Mouse (Mus musculus) thymus, postnatal 4 days (tissue): ENCODE data around the gene Klhl11.

Experiments used
- DNase-seq: peaks from one replicate; pipeline ENCODE4 v3.0.0; 2021

Gene Klhl11

GRCm38 (mm10) chr11:100465833-100466232, 6.7 kb downstream of the Klhl11 start:
- no peak for DNase-seq

- no peak for DNase-seq
Observed at GRCm38 (mm10) chr11:100465229-100465792, 7.2 kb downstream of the Klhl11 start.

- DNase-seq = no peak
Observed at GRCm38 (mm10) chr11:100462699-100463098, 9.8 kb downstream of the Klhl11 start.

- DNase-seq = no peak
Observed at GRCm38 (mm10) chr11:100457711-100458110, 14.8 kb downstream of the Klhl11 start.

GRCm38 (mm10) chr11:100457247-100457646, 15.3 kb downstream of the Klhl11 start:
- DNase-seq = no peak

- DNase-seq = no peak
Observed at GRCm38 (mm10) chr11:100442625-100443024, 29.9 kb downstream of the Klhl11 start.

- no peak for DNase-seq
Observed at GRCm38 (mm10) chr11:100441797-100442196, 30.7 kb downstream of the Klhl11 start, which contains the start of the genes Nt5c3b and Klhl10. Gene Nt5c3b (minus strand): TSS chr11:100441808. Gene Klhl10 (plus strand): TSS chr11:100441917.

- DNase-seq = peak; percentile 91
Observed at GRCm38 (mm10) chr11:100440691-100441522, 31.6 kb downstream of the Klhl11 start.

GRCm38 (mm10) chr11:100437901-100438300, 34.6 kb downstream of the Klhl11 start:
- DNase-seq = no peak

GRCm38 (mm10) chr11:100435678-100436246, 36.8 kb downstream of the Klhl11 start:
- DNase-seq = no peak

- DNase-seq = no peak
Observed at GRCm38 (mm10) chr11:100432002-100432401, 40.5 kb downstream of the Klhl11 start.

- DNase-seq = no peak
Observed at GRCm38 (mm10) chr11:100430052-100430451, 42.5 kb downstream of the Klhl11 start.

- no peak for DNase-seq
Observed at GRCm38 (mm10) chr11:100428612-100429199, 43.8 kb downstream of the Klhl11 start.

- DNase-seq = no peak
Observed at GRCm38 (mm10) chr11:100426820-100427219, 45.7 kb downstream of the Klhl11 start.

GRCm38 (mm10) chr11:100425851-100426250, 46.7 kb downstream of the Klhl11 start:
- peak; percentile 87 for DNase-seq

- DNase-seq = no peak
Observed at GRCm38 (mm10) chr11:100423836-100424235, 48.7 kb downstream of the Klhl11 start.

- DNase-seq = no peak
Observed at GRCm38 (mm10) chr11:100421537-100421936, 51.0 kb downstream of the Klhl11 start.

- peak; percentile 43 for DNase-seq
Observed at GRCm38 (mm10) chr11:100414914-100415822, 57.4 kb downstream of the Klhl11 start, which contains the start of gene Fkbp10. Gene Fkbp10 (plus strand): TSS chr11:100415697.

- peak; percentile 88 for DNase-seq
Observed at GRCm38 (mm10) chr11:100414021-100414913, 58.3 kb downstream of the Klhl11 start, which contains the start of gene P3h4. Gene P3h4 (minus strand): TSS chr11:100414836.

GRCm38 (mm10) chr11:100413541-100413940, 59.0 kb downstream of the Klhl11 start:
- DNase-seq = no peak
